Mouse (Mus musculus): ENCODE data around the gene Bri3bp. TPM values are rescaled to one million over a fixed set of nuclear protein-coding genes. Genes with fewer than 3 reads are reported as not detected.
"Not testable (repeated sequence)": the region's sequence is repeated elsewhere in the genome, so short reads cannot be mapped to it uniquely, and the experiment has no call there.

The Bri3bp gene
- total and polyA plus RNA-seq, 2 experiments from 2014 or later, result 48.4 to 83.3 TPM

- 11% methylated on average over 20 of the region's 20 CpGs for WGBS
- H3K27ac ChIP-seq (ENCODE audit: low read depth, low read length), result 0 out of 2 replicates have a peak overlapping the region, but pooled peaks have one; percentile 29
- H3K4me2 ChIP-seq (ENCODE audit: low read depth), result peak overlapping the region; percentile 35
Observed at GRCm38 (mm10) chr5:125409348-125410090, 31.8 kb upstream of the Bri3bp start.

GRCm38 (mm10) chr5:125411972-125412530 lies 29.3 kb upstream of the Bri3bp start:
- Histone ChIP-seq H3K9ac (no peak overlapping the region), H3K4me2 (ENCODE audit: low read depth) (no peak overlapping the region), H3K4me1 (ENCODE audit: insufficient read depth) (peaks cover 3% of the 10 kb centered on the region; the same call in 1 of the 2 replicates), H3K9me3 (ENCODE audit: low read length) (no peaks in the 10 kb centered on the region), H3K4me3 (ENCODE audit: low read depth, low read length) (no peak overlapping the region), H3K27me3 (ENCODE audit: insufficient read depth, low read length) (no peaks in the 10 kb centered on the region), H3K36me3 (ENCODE audit: insufficient read depth) (peaks cover 40% of the 10 kb centered on the region), H3K27ac (ENCODE audit: low read depth, low read length) (no peak overlapping the region)
- ATAC-seq, result no peak
- WGBS, result 59% methylated on average over 5 of the region's 5 CpGs
- peak; percentile 73 for DNase-seq
- TF ChIP-seq CTCF (IDR thresholded peaks at IDR 0.05; ENCODE audit: low read depth), result peak; percentile 76

More at GRCm38 (mm10) chr5:125409348-125410090, 31.8 kb upstream of the Bri3bp start:
- Histone ChIP-seq H3K9ac (no peak overlapping the region), H3K4me3 (ENCODE audit: low read depth, low read length) (peak overlapping the region; percentile 29), H3K36me3 (ENCODE audit: insufficient read depth) (peaks cover 15% of the 10 kb centered on the region), H3K4me1 (ENCODE audit: insufficient read depth) (peaks cover 10% of the 10 kb centered on the region; the same call in 1 of the 2 replicates), H3K27me3 (ENCODE audit: insufficient read depth, low read length) (no peaks in the 10 kb centered on the region), H3K9me3 (ENCODE audit: low read length) (no peaks in the 10 kb centered on the region)
- ATAC-seq, result no peak; the same call in 1 of the 2 replicates
- no peak for TF ChIP-seq CTCF (IDR thresholded peaks at IDR 0.05; ENCODE audit: low read depth)
- DNase-seq, result peak; percentile 80

- H3K36me3 ChIP-seq (ENCODE audit: insufficient read depth), result peaks cover 45% of the 10 kb centered on the region
- not testable (repeated sequence) for ATAC-seq; H3K9ac ChIP-seq; H3K4me1 ChIP-seq (ENCODE audit: insufficient read depth); H3K4me2 ChIP-seq (ENCODE audit: low read depth); H3K9me3 ChIP-seq (ENCODE audit: low read length); H3K4me3 ChIP-seq (ENCODE audit: low read depth, low read length); DNase-seq; H3K27ac ChIP-seq (ENCODE audit: low read depth, low read length); H3K27me3 ChIP-seq (ENCODE audit: insufficient read depth, low read length)
- WGBS, result 89% methylated on average over 8 of the region's 8 CpGs
Observed at GRCm38 (mm10) chr5:125412536-125412935, 28.8 kb upstream of the Bri3bp start.

GRCm38 (mm10) chr5:125413763-125414162 lies 27.6 kb upstream of the Bri3bp start:
- peaks cover 57% of the 10 kb centered on the region for H3K36me3 ChIP-seq (ENCODE audit: insufficient read depth)
- peak; percentile 27 for DNase-seq

GRCm38 (mm10) chr5:125416183-125416582 lies 25.2 kb upstream of the Bri3bp start:
- ATAC-seq, result no peak

More at GRCm38 (mm10) chr5:125413763-125414162, 27.6 kb upstream of the Bri3bp start:
- Histone ChIP-seq H3K27me3 (ENCODE audit: insufficient read depth, low read length) (no peaks in the 10 kb centered on the region), H3K4me1 (ENCODE audit: insufficient read depth) (no peaks in the 10 kb centered on the region), H3K9ac (no peak overlapping the region), H3K27ac (ENCODE audit: low read depth, low read length) (no peak overlapping the region), H3K4me2 (ENCODE audit: low read depth) (no peak overlapping the region), H3K4me3 (ENCODE audit: low read depth, low read length) (no peak overlapping the region), H3K9me3 (ENCODE audit: low read length) (no peaks in the 10 kb centered on the region)
- 41% methylated on average over 4 of the region's 4 CpGs for WGBS
- no peak for ATAC-seq
- TF ChIP-seq CTCF (IDR thresholded peaks at IDR 0.05; ENCODE audit: low read depth), result no peak

GRCm38 (mm10) chr5:125418636-125419035 lies 22.7 kb upstream of the Bri3bp start:
- Histone ChIP-seq H3K4me3 (ENCODE audit: low read depth, low read length) (no peak overlapping the region), H3K4me1 (ENCODE audit: insufficient read depth) (no peaks in the 10 kb centered on the region), H3K36me3 (ENCODE audit: insufficient read depth) (peaks cover 97% of the 10 kb centered on the region), H3K9me3 (ENCODE audit: low read length) (no peaks in the 10 kb centered on the region), H3K4me2 (ENCODE audit: low read depth) (no peak overlapping the region), H3K27me3 (ENCODE audit: insufficient read depth, low read length) (no peaks in the 10 kb centered on the region), H3K9ac (no peak overlapping the region), H3K27ac (ENCODE audit: low read depth, low read length) (no peak overlapping the region)
- WGBS, result 83% methylated on average over 12 of the region's 12 CpGs
- ATAC-seq (no peak), DNase-seq (no peak)
- TF ChIP-seq CTCF (IDR thresholded peaks at IDR 0.05; ENCODE audit: low read depth), result no peak

More at GRCm38 (mm10) chr5:125416183-125416582, 25.2 kb upstream of the Bri3bp start:
- Histone ChIP-seq H3K9ac (no peak overlapping the region), H3K9me3 (ENCODE audit: low read length) (no peaks in the 10 kb centered on the region), H3K4me1 (ENCODE audit: insufficient read depth) (no peaks in the 10 kb centered on the region), H3K36me3 (ENCODE audit: insufficient read depth) (peaks cover 80% of the 10 kb centered on the region), H3K27me3 (ENCODE audit: insufficient read depth, low read length) (no peaks in the 10 kb centered on the region), H3K27ac (ENCODE audit: low read depth, low read length) (no peak overlapping the region), H3K4me2 (ENCODE audit: low read depth) (no peak overlapping the region), H3K4me3 (ENCODE audit: low read depth, low read length) (no peak overlapping the region)
- 96% methylated on average over 8 of the region's 8 CpGs for WGBS
- no peak for DNase-seq
- TF ChIP-seq CTCF (IDR thresholded peaks at IDR 0.05; ENCODE audit: low read depth), result no peak

GRCm38 (mm10) chr5:125419124-125419523 lies 22.2 kb upstream of the Bri3bp start:
- Histone ChIP-seq H3K27me3 (ENCODE audit: insufficient read depth, low read length) (no peaks in the 10 kb centered on the region), H3K27ac (ENCODE audit: low read depth, low read length) (no peak overlapping the region), H3K9me3 (ENCODE audit: low read length) (no peaks in the 10 kb centered on the region), H3K4me3 (ENCODE audit: low read depth, low read length) (no peak overlapping the region), H3K4me1 (ENCODE audit: insufficient read depth) (no peaks in the 10 kb centered on the region), H3K4me2 (ENCODE audit: low read depth) (no peak overlapping the region), H3K36me3 (ENCODE audit: insufficient read depth) (peaks cover 98% of the 10 kb centered on the region), H3K9ac (no peak overlapping the region)
- ATAC-seq, result no peak
- no peak for DNase-seq
- no peak for TF ChIP-seq CTCF (IDR thresholded peaks at IDR 0.05; ENCODE audit: low read depth)
- 78% methylated on average over 11 of the region's 11 CpGs for WGBS
